Mouse (Mus musculus) right cerebral cortex, adult 2 months (tissue): ENCODE measurements around the gene Ss18l1.
A peak's percentile ranks its signal among the peaks of the same experiment; 100 is the strongest.

Experiments
- DNase-seq, 2 experiments: peaks; one replicate each; pipeline ENCODE4 v3.0.0; 2021 to 2022; ENCODE audit warnings: low spot score in 2 of 2

The Ss18l1 gene

DNA sequence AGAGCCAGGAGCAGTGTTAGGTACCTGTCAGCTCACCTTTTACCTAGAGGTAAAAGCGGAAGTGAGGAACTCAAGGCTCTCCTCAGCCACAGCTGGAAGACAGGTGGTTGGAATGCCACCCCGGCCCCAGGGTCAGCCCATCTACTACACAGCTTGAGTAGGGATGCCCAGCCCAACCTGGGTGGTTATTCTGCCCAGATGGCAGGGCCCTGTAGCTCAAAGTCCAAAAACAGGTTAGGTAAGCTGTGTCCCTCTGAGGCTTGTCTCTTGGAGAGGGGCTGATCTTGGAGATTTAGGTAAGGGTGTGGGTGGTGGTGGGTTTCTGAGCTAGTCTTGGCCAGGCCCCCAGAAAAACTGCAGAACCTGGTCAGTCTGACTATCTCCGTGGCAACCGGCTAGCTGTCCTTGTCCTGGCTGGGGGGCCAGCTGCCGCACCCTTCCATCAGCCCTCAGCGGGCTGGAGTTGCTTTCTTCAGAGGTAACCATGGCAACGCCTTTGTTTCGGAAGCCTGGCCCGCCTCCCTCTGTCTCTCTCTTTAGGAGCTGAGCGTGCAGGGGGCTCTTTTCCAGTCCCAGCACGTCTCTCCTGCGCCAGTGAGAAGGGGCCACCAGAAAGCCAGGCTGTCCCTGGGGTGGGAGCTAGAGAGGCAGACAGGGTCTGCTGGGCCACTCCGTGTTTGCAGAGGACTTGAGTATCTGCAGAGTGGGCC lies 75.3 kb downstream of the Ss18l1 start:
- DNase-seq = peak; percentile 58 to 71

GRCm38 (mm10) chr2:180118661-180119438 lies 76.5 kb downstream of the Ss18l1 start, which contains the start of gene Osbpl2:
Gene Osbpl2 (plus strand): TSS chr2:180119306.
- peak; percentile 100 for DNase-seq
